Mouse (Mus musculus) 416B (cell line): ENCODE results near the gene Ntmt1.

Experiments
- DNase-seq: peaks from one replicate; pipeline ENCODE4 v3.0.0; 2011; ENCODE audit warnings: low read depth

Ntmt1 gene

DNA sequence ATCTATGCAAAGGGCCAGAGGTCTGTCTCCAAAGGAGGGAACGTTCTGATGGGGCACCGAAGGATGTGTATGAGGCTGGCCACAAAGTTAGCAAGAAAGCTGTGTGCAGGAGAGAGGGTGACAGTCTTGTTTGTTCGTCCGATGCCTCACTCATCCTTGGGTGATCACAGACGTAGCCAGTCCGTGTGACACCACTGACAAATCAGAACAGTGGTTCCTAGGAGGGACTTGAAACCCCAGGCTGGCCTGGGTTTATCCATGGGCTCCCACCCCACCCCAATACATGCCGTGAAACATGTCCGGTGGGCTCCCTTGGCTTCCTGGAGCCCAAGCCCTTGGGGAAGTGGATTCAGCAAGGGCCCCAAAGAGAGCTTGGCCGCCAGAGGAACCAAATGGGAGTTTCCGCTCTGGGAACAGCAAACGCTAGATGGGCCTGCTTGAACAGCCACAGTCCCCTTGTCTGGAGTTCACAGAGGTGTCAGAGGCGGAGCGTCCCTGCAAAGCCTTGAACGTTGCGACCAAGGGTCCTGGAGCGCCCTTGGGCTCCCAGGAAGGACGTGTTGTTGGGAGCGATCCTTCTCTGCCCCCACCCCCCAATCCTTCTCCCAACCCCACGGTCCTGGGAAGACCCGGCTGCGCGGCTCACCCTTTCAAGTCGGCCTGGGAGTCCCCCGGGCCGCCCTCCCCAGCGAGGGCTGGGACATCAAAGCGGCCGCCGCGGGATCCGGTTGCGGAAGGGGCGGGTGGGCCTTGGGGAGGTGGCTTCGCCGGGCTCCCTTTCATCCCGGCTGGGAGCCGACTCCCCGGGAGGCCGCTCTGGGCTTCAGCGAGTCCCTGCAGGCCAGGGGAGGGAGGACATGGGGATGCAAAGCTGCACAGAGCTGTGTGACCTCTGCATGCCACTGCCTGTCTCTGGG is 23.3 kb upstream of the Ntmt1 start:
- DNase-seq = no peak

DNA sequence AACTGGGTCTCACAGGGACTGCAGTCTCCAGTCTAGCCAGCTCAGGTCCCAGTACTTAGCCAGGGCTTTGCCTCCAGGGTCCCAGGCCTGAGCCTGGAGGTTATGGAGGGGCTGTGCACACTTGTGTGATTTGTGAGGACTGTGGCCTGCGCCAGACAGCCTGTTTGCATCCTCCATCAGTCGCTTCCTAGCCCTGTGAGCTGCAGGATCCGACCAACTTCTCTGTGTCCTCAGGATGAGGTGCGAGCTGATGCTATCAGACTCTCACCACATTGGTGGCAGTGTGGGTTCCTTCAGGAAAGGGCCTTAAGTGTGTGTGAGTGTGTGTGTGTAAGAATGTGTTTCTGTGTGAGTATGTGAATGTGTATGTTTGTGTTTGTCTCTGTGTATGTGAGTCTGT is 20.2 kb upstream of the Ntmt1 start:
- DNase-seq = peak; percentile 44

DNA sequence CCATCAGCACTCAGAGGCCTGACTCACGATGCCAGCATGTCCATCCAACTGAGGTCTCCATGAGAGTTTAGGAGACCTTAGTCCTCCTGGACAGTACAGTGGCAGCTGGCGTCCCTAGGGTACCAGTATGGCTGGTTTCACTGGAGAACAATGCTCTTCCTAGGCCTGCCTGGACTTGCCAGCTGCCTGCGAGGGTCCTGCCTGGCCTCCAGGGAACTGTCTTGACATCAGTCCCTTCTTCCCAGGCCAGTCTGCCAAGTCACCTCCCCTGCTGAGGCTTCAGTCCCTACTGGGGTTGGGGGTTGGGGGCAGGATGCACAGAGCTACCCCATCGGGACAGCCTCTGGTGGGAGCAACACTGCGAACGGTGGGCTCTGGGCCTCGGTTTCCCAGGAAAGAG is 15.6 kb upstream of the Ntmt1 start:
- no peak for DNase-seq

DNA sequence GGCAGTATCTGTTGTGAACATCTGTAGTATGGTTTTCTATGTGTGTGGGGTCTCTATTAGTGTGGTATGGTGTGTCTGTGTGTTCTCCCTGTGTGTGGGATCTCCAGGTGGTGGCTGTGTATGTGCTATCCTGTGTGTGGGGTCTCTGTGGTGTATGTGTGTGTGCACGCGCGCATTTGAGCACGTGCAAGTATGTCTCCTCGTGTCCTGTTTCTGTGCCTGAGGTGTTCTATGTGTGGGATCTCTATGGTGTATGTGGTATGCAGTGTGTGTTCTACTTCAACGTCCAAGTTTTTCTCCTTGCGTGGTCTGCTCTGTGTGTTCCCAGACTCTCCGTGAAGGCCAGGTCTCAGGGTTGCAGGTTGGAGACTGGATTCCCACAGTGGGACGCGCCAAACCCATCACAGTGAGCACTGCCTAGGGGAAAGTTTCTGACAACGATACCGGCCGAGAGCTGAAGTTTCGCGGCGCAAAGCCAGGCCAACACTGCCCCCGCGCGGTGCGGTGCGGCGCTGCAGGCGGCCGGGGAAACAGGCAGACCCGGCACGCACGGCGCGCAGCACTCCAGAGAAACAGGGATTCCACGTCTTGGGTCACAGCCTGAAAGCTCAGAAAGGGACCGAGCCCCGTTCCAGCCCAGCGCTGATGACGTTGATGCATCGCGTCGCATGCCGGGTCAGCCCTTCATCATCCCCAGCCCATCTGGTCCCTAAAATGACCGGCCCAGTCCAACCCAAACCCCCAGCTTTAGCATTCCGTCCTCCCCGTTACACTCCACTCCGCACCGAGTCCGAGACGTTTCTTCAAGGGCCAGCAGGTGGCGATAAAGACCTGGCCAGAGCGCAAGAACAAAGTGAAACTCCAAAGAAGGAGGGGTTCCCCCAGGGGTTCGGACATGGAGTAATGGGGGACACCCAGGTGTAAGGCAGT is 13.2 kb upstream of the Ntmt1 start:
- peak; percentile 94 for DNase-seq

DNA sequence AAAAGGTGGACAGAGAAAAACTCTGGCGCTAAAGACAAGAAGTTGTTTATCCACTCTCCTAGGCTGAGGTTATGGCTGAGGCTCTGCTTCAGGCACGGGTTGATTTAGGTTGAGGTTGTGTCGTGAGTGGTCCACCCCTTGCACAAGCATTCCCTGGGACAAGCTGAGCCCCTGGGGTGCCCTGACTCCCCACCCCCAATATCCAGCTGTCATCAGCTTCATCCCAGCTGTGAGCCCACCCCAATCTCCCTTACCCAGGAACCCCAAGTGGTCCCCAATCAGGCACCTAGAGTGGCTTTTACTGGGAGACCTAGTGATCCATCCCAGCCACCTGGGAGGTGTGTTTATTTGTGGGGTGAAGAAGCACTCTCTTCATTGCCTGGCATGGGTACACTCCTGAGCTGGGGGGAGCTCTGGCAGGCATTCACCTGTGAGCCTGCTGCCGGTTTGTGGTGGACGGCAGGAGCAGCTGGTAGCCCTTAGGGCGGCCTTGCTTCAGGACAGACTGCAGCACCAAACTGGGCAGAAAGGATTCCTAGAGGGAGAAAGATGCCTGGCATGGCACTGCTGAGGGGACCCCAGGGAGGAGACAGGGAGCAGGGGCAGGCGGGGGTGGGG is 12.2 kb upstream of the Ntmt1 start:
- DNase-seq = no peak

DNA sequence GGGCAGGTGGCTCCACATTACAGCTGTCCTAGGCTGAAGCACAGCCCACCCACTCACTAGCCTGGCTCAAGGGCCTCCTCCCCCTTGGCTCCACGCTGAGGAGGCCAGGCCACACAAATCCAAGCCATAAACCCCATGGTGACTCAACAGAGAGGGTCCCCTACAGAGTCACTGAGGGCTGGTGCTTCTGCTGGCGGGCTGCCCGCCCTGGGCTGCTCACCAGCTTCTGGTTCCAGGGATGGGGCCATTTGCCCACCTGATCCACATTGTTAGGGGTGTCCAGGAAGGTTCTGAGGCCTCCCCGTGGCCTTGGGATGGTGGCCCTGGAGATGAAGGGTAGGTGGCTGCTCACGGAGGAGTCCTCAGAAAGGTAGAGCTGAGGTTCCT is 11.7 kb upstream of the Ntmt1 start:
- DNase-seq = no peak

DNA sequence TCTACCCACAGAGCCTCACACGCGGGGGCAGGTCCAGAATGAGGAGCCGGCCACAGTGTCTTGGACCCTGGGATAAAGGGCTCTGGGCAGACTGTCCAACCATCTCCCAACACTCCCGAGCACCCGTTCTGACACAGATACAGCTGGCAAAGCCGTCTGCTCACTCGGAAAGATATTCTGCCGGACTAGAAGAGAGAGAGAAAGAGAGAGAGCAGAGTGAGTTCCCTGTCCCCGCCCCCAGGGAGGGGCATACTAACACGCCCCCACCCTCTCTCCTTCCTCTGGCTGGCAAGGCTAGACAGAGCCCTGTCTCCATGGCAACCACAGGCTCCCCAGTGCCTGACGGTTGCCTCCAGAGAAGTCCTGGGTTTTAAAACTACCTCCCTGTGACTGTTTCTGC is 11.2 kb upstream of the Ntmt1 start:
- DNase-seq = peak; percentile 92

DNA sequence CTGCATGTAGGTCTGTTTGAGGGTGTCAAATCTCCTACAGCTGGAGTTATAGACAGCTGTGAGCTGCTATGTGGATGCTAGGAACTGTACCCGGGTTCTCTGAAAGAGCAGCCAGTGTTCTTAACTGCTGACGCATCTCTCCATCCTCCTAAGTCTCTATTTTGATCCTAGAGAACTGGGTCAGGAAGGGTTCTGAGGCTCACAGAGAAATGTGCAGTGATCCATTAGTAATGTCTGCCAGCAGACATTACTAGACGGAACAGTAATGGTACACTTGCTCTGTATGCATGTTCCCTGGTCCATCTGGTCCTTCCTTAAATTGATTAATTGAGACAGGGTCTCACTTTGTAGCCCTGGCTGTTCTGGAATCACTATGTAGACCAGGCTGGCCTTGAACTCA is 8.2 kb upstream of the Ntmt1 start:
- DNase-seq = no peak

DNA sequence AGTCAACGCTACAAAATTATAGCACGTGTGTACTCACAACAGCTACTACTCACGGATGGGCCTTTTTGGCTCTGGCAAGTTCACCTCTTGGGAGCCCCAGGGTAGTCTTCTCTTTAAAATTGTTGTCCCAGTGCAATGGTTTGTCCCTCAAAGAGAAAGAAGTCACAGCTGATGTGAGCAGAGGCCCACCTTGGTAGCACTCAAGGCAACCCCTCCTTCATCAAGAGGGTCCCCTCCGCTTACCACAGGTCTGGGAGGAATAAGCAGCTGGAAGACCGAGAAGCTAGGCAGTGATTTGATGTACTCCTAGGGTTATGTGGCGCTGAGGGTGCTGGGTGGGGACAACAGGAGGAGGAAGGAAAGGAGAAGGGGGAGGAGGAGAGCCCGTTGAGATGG is 7.0 kb upstream of the Ntmt1 start:
- no peak for DNase-seq

DNA sequence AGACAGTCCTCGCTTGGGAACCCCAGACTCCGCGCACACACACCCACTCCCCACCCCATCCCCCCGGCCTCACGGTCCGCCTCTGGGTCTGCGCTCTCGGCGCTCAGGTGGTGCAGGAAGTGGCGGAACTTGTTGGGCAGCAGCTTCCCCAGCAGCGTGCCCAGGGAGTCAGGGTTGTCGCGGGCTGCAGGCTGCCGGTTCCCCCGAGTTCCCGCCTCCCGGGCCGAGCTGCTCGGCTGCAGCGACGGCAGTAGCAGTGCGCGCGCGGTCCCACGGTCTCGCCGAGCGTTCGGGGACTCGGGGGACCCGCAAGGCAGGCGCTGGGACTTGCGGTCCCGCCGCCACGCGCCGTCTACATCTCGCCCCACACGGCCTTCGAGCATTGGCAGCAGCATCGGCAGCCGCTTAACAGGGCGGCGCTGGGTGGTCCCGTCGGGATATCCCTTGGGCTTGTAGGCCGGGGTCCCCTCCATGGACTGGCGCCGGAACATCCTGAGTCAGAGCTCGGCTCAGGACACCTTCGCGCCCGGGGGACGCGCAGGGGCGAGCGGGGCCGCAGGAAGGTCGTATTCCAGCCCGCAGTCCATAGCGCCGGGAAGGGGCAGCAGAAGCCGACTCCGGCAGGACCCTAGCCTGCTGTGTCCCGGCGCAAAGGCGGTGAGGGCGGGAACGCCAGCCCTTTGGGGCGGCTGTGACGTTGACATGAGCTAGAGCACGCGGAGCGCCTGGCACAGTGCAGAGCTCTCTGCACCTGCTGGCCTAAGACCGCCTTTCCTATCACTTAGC is 6.4 kb upstream of the Ntmt1 start:
- no peak for DNase-seq

DNA sequence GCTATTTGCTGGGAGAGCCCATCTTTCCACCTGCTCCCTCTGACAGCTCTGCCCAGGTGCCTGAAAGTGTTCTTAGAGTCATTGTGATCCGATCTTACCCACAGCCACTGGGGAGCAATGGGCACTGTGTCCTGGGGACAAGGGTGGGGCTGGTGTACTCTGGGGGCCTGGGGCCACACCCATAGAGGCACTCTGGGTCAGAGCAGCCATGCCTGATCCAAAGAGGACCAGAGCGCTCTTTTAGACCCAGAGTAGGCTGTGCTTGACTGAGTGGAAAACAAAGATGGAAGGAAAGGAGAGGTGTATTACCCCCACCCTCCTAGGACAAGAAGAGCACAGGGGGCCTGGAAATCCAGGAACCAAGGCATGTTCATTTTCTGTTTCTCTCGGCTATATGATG is 4.0 kb upstream of the Ntmt1 start, which contains the start of gene 1700001O22Rik:
1700001O22Rik (minus strand) TSS at position 58 of the 400 bp plus-strand sequence.
- DNase-seq = no peak

DNA sequence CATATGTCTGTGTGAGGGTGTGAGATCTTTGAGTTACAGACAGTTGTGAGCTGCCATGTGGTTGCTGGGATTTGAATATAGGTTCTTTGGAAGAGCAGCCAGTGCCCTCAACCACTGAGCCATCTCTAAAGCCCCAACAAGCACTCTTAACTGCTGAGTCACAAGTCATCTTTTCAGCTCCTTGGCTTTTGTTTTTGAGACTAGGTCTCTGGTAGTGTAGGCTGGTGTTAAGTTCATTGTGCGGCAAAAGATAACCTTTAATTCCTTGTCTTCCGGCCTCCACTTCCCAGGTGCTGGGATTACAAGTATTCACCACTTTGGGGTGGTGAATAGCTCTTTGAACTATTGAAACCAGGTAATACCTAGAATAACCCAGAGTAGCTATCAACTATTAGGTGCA is 1.6 kb upstream of the Ntmt1 start:
- no peak for DNase-seq

DNA sequence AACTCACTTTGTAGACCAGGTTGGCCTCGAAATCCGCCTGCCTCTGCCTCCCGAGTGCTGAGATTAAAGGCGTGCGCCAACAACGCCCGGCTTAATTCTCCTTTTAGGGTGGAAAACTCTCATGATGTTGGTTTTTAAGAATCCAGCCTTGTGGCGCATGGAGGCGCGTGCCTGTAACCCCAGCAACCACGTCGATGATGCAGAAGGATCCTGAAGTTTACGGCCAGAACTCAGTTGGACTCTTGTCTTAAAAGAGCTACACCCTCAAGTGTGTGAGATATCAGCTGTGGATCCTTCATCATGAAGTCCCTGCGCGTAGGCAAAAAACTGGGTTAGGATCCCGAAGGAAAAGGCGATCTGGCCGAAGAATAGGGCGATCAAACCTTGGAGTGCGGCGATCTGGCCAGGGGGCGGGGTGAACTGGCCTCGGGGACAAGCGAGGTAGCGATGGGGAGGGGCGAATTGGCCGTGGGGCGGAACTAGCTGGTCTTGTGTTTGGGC is 429 bp upstream of the Ntmt1 start:
- DNase-seq = no peak

DNA sequence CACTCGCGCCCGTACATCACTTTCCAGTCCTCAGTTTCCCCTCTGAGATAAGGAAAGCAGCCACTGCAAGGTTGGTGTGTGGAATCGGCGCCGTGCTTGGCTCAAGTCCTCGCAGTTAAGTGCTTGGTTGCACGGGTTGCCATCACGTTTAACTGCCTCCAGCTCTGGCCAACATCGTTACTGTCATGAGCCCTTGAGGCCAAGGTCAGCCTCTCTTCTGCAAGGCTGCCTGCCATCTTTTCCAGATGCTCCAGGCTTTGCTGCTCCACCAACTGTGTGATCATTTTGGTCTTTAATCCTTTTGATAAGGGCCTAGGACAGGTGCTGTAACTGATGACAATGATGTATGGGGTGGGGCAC is 650 bp downstream of the Ntmt1 start:
- no peak for DNase-seq

DNA sequence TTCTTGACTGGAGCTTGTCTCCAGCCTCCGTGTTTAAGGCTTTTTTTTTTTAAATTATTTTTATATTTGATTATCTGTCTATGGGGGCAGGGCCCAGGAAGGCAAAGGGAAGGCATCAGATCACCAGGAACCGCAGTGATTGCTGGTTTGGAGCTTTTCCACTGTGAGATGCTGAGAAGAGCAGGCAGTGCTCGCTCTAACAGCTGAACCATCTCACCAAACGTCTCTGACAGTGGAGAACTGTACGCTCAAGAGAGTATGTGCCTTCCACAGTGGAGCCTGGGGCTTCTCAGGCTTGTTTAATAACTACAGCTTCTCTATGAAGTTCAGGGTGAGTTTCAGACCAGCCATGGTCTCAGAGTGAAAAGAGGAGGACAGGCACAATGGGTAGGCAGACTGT is 1.9 kb downstream of the Ntmt1 start:
- DNase-seq = no peak

DNA sequence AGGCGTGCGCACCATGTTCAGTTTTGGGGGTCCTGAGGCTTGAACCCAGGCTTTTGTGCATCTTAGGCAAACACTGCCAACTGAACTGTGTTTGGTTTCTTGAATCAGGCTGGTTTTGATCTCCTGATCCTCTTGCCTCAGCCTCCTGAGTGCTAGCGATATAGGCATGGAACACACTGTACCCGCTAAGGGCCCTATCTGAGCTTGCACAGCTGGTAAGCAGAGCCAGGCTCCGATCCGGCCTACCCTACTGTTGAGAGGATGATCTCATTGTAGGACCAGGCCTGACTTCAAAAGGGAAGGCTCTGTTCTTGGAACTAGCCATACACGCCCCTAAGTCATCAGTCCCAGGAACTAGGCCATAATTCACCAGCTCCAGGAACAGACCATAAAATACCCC is 2.9 kb downstream of the Ntmt1 start:
- DNase-seq = no peak

DNA sequence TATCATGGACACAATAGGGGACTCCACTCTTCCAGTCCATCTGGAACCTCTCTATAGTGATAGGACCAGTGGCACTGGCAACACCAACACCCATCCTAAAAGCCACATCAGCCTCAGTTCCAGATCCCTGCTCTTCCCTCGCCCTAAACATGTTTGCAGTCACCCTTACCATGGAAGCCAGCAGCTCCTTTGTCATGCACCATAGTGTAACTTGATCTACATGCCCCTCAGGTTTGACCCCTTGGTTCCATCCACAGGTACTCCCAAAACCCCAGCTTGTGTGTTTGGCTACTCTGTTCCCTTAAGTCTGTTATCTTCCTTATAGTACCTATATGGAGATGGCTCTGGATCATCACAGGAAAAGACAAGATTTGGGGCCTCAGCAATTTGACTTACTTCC is 8.8 kb downstream of the Ntmt1 start:
- DNase-seq = no peak

DNA sequence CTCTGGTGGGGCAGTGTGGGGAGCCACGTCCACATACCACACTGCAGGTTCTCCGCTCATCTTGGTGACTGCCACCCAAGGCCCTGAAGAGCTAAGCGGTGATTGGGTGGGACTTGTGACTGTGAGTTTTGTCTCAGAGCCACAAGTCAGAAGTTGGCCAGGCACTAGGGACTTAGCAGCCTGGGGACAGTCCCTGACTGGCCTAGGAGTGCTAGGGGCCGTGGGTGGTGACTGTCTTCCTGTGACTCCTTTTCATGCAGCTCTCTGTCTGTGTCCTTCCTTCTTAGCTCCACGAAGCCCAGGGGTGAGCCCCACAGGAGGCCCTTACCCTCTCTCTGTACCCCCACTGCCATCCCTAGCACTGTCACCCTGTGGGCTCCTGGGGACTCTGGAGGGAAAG is 12.2 kb downstream of the Ntmt1 start:
- no peak for DNase-seq

DNA sequence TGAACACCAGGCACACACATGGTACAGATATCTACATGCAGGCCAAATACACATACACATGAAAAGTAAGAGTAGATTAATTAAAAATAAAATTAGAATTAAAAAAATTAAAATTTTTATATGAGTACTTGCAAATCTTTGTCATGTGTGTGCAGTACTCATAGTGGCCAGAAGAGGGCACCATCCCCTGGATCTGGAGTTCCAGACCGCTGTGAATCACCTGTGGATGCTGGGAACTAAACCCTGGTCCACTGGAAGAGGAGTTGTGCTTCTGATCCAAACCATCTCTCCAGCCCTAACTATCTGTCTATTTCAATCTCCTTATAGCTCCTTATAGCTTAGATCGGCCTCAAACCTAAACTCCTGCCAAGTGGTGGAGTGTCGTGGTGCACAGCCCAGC is 13.4 kb downstream of the Ntmt1 start:
- no peak for DNase-seq

DNA sequence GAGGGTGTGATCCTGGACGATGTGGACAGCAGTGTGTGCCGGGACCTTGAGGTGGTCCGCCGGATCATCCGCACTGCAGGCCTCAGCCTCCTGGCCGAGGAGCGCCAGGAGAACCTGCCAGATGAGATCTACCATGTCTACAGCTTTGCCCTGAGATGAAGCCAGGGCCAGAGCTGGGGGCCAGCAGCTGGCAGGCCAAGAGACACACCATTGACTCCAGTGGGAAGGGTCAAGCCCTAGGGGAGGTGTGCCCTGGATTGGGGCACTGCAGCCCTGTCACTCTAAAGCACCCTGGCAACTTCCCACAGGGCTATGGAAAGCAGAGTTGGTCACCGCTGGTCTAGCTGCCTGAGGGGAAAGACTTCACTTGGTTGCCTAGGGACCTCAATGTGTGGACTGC is 14.8 kb downstream of the Ntmt1 start:
- DNase-seq = no peak

DNA sequence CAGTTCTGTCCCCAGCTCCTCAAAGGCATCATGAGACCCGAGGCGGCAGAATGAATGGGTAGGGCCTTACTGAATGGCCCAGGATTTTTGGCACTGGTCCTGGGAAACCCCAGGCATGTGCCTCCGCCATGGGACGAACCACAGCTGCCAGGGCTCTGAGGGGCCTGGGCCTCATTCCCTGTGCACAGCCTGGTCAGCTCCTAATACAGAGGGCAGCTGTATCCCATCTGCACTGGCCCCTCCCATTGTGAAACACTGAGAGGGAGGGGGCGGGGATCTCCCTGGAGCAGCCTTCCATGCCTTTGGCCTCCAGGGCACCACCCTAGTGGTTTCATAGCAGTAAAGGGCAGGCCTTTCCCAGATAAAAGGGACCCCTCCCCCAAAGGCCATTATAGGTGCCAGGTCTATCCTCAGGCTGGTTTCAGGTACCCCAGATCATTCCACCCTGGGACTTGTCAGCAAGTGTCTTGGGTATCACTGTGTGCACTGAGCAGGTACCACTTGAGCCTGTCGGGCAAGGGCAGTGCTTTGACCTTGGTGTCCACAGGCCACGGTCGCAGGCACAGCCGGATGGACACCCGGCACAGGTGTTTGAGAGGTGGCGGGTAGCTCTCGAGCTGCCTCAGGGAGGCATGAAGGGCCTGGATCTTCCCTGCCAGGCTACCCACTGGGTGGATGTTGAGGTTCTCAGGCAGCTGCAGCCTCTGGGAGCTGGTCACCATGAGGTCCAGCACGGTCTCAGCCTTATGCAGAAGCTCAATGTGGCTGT is 15.9 kb downstream of the Ntmt1 start:
- DNase-seq = no peak
